Mouse (Mus musculus) liver, embryonic 12.5 days (tissue): ENCODE data around the gene Slc16a9. TPM values are rescaled to one million over a fixed set of nuclear protein-coding genes. Genes with fewer than 3 reads are reported as not detected.

ENCODE experiments used
- ATAC-seq: fragments of 200-750 bp; cut with Nextera tagmentation; 2 replicates; pipeline ENCODE4 v1.8.0; 2017; ENCODE audit warnings: moderate number of reproducible peaks, mild to moderate bottlenecking, moderate library complexity
- H3K27ac ChIP-seq: fragments of 300-500 bp; sonication (generic); 2 replicates; pipeline ENCODE4 v1.5.1; 2016; ENCODE audit warnings: mild to moderate bottlenecking
- H3K27me3 ChIP-seq: fragments of 300-500 bp; sonication (generic); replicated peaks from 2 replicates; pipeline ENCODE4 v1.6.1; 2016; ENCODE audit warnings: mild to moderate bottlenecking, moderate library complexity
- H3K36me3 ChIP-seq: fragments of 300-500 bp; sonication (generic); 2 replicates; pipeline ENCODE4 v1.6.1; 2016; ENCODE audit warnings: mild to moderate bottlenecking, moderate library complexity
- H3K4me1 ChIP-seq: fragments of 300-500 bp; sonication (generic); 2 replicates; pipeline ENCODE4 v1.6.1; 2016
- H3K4me2 ChIP-seq: fragments of 300-500 bp; sonication (generic); 2 replicates; pipeline ENCODE4 v1.6.1; 2016; ENCODE audit warnings: mild to moderate bottlenecking, moderate library complexity
- H3K4me3 ChIP-seq: fragments of 300-500 bp; sonication (generic); 2 replicates; pipeline ENCODE4 v1.5.1; 2016; ENCODE audit warnings: mild to moderate bottlenecking, moderate library complexity
- H3K9ac ChIP-seq: fragments of 300-500 bp; sonication (generic); 2 replicates; pipeline ENCODE4 v1.6.1; 2016; ENCODE audit warnings: mild to moderate bottlenecking, moderate library complexity
- H3K9me3 ChIP-seq: fragments of 300-500 bp; sonication (generic); replicated peaks from 2 replicates; pipeline ENCODE4 v1.6.1; 2016; ENCODE audit warnings: mild to moderate bottlenecking, moderate library complexity
- WGBS: fragments of 180-500 bp; shearing (Covaris S2); methylation state at CpG from one replicate; pipeline ENCODE4 v1.1.7; 2016; ENCODE audit not compliant: insufficient replicate concordance; 5-methylcytosine and 5-hydroxymethylcytosine counted together
- polyA plus RNA-seq: library from polyadenylated mRNA; unstranded; fragments of >200 nt; fragmentation: Nextera tagmentation; extraction: Ambion mirVana; gene quantifications from 2 replicates; pipeline ENCODE4 v1.2.1, GENCODE M21; 2016

Gene Slc16a9
- polyA plus RNA-seq, 1 experiment from 2014 or later = 0.52 TPM

GRCm38 (mm10) chr10:70315895-70316294, 71.0 kb downstream of the Slc16a9 start:
- WGBS = 76% methylated on average over 6 of the region's 6 CpGs
- no peaks in the 10 kb centered on the region for H3K9me3 ChIP-seq
- no peak overlapping the region for H3K27ac ChIP-seq
- no peak overlapping the region for H3K4me2 ChIP-seq
- no peaks in the 10 kb centered on the region for H3K36me3 ChIP-seq
- H3K4me3 ChIP-seq = no peak overlapping the region
- H3K4me1 ChIP-seq = no peaks in the 10 kb centered on the region
- H3K27me3 ChIP-seq = no peaks in the 10 kb centered on the region
- H3K9ac ChIP-seq = no peak overlapping the region
- no peak for ATAC-seq

- H3K9me3 ChIP-seq = no peaks in the 10 kb centered on the region
- no peak overlapping the region for H3K9ac ChIP-seq
- WGBS = 58% methylated on average over 7 of the region's 7 CpGs
- no peak for ATAC-seq
- H3K4me1 ChIP-seq = no peaks in the 10 kb centered on the region
- no peak overlapping the region for H3K27ac ChIP-seq
- H3K27me3 ChIP-seq = no peaks in the 10 kb centered on the region
- H3K36me3 ChIP-seq = no peaks in the 10 kb centered on the region
- H3K4me3 ChIP-seq = no peak overlapping the region
- H3K4me2 ChIP-seq = no peak overlapping the region
Measured at GRCm38 (mm10) chr10:70316856-70317255, 72.0 kb downstream of the Slc16a9 start.

GRCm38 (mm10) chr10:70317394-70317965, 72.6 kb downstream of the Slc16a9 start:
- no peak for ATAC-seq
- 69% methylated on average over 13 of the region's 13 CpGs for WGBS
- no peak overlapping the region for H3K9ac ChIP-seq
- H3K4me1 ChIP-seq = no peaks in the 10 kb centered on the region
- H3K9me3 ChIP-seq = no peaks in the 10 kb centered on the region
- H3K4me3 ChIP-seq = no peak overlapping the region
- no peaks in the 10 kb centered on the region for H3K27me3 ChIP-seq
- H3K36me3 ChIP-seq = no peaks in the 10 kb centered on the region
- no peak overlapping the region for H3K27ac ChIP-seq
- no peak overlapping the region for H3K4me2 ChIP-seq

- Histone ChIP-seq H3K4me3 (no peak overlapping the region), H3K36me3 (no peaks in the 10 kb centered on the region), H3K9me3 (no peaks in the 10 kb centered on the region), H3K9ac (no peak overlapping the region), H3K4me2 (no peak overlapping the region), H3K4me1 (no peaks in the 10 kb centered on the region), H3K27ac (no peak overlapping the region), H3K27me3 (no peaks in the 10 kb centered on the region)
- WGBS = 9% methylated on average over 3 of the region's 3 CpGs
- no peak for ATAC-seq
Measured at GRCm38 (mm10) chr10:70318630-70319029, 73.7 kb downstream of the Slc16a9 start.

GRCm38 (mm10) chr10:70325518-70325917, 80.6 kb downstream of the Slc16a9 start:
- Histone ChIP-seq H3K9me3 (no peaks in the 10 kb centered on the region), H3K4me3 (no peak overlapping the region), H3K4me2 (no peak overlapping the region), H3K27ac (no peak overlapping the region), H3K4me1 (no peaks in the 10 kb centered on the region), H3K9ac (no peak overlapping the region), H3K36me3 (no peaks in the 10 kb centered on the region), H3K27me3 (no peaks in the 10 kb centered on the region)
- ATAC-seq = no peak
- 22% methylated on average over 2 of the region's 2 CpGs for WGBS

GRCm38 (mm10) chr10:70327331-70327730, 82.4 kb downstream of the Slc16a9 start:
- H3K4me3 ChIP-seq = no peak overlapping the region
- no peak for ATAC-seq
- no peaks in the 10 kb centered on the region for H3K27me3 ChIP-seq
- H3K9me3 ChIP-seq = no peaks in the 10 kb centered on the region
- WGBS = 62% methylated on average over 6 of the region's 6 CpGs
- no peak overlapping the region for H3K4me2 ChIP-seq
- H3K36me3 ChIP-seq = no peaks in the 10 kb centered on the region
- H3K4me1 ChIP-seq = no peaks in the 10 kb centered on the region
- no peak overlapping the region for H3K9ac ChIP-seq
- H3K27ac ChIP-seq = no peak overlapping the region

- no peak overlapping the region for H3K4me3 ChIP-seq
- no peaks in the 10 kb centered on the region for H3K36me3 ChIP-seq
- no peaks in the 10 kb centered on the region for H3K27me3 ChIP-seq
- no peak for ATAC-seq
- 78% methylated on average over 9 of the region's 9 CpGs for WGBS
- no peak overlapping the region for H3K4me2 ChIP-seq
- H3K9ac ChIP-seq = no peak overlapping the region
- H3K9me3 ChIP-seq = no peaks in the 10 kb centered on the region
- H3K4me1 ChIP-seq = no peaks in the 10 kb centered on the region
- no peak overlapping the region for H3K27ac ChIP-seq
Measured at GRCm38 (mm10) chr10:70328139-70328538, 83.2 kb downstream of the Slc16a9 start.

Other genes with a start within 250 kb of the Slc16a9 start
- 9.5 and 10.2 TPM in 2 replicates for gene Ccdc6, start 148.0 kb upstream of the Slc16a9 start, polyA plus RNA-seq
- 0.35 and 0.87 TPM in 2 replicates for gene Mrln, start 40.4 kb upstream of the Slc16a9 start, polyA plus RNA-seq
- gene Fam13c, start 195.4 kb downstream of the Slc16a9 start, polyA plus RNA-seq = 0.56 and 0.85 TPM in 2 replicates